Mouse (Mus musculus) thymus, adult 2 months (tissue): Measurements from ENCODE around the gene Tmtc1.

Source experiments
- CTCF ChIP-seq: fragments of 200-500 bp; IDR thresholded peaks from 2 replicates; pipeline ENCODE4 v1.5.1; 2012; ENCODE audit warnings: mild to moderate bottlenecking, control low read depth, low read length, moderate library complexity, borderline replicate concordance; ENCODE audit not compliant: control insufficient read depth, poor library complexity, insufficient read depth; ENCODE audit errors: extremely low read depth
- POLR2A ChIP-seq: fragments of 200-500 bp; IDR thresholded peaks from 2 replicates; pipeline ENCODE4 v1.6.1; 2012; ENCODE audit warnings: mild to moderate bottlenecking, low read length, control low read depth, moderate library complexity; ENCODE audit not compliant: control insufficient read depth, poor library complexity, insufficient read depth; ENCODE audit errors: extremely low read depth

GRCm38 (mm10) chr6:148342191-148342590, 102.0 kb downstream of the Tmtc1 start:
- TF ChIP-seq CTCF: no peak
- no peak for TF ChIP-seq POLR2A
